Mouse (Mus musculus) liver, adult (tissue): Measurements from ENCODE around the gene Bahcc1.

Experiments used
- GATA4 ChIP-seq: IDR thresholded peaks from 2 replicates; pipeline ENCODE4 v1.6.1; 2014; ENCODE audit warnings: mild to moderate bottlenecking, low read length; ENCODE audit not compliant: insufficient replicate concordance

Bahcc1 gene

DNA sequence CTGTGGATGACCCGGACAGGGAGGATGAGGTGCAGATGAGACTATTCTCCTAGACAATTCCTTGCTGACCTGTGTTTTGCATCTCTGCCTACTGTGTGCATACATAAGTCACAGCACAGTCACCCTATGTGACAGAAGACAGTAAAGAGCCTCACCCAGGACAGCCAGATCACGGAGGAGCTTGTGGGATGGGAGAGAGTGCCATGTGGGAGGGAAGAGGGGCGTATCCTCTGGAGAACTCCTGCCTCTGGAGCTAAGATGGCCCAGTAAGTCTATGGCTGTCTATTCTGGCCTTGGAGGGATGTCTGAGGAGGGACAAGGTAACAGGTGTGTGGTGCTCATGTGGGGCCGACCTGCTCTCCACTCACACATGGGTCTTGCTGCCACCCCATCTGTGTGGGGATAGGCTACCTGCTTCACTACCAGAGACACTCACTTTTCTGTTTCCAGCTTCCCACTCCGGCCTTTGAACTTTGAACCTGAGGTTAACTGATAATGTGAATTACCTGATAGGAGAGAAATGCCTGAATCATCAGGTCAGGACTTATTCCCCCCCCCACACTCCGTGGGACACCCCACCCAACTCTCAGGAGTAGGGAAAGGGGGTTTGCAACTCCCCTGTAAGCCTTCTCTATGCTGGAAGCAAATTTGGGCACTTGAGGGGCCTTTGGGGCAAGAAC is 10.2 kb upstream of the Bahcc1 start:
- TF ChIP-seq GATA4: peak; percentile 56; the same call in 1 of the 2 replicates

DNA sequence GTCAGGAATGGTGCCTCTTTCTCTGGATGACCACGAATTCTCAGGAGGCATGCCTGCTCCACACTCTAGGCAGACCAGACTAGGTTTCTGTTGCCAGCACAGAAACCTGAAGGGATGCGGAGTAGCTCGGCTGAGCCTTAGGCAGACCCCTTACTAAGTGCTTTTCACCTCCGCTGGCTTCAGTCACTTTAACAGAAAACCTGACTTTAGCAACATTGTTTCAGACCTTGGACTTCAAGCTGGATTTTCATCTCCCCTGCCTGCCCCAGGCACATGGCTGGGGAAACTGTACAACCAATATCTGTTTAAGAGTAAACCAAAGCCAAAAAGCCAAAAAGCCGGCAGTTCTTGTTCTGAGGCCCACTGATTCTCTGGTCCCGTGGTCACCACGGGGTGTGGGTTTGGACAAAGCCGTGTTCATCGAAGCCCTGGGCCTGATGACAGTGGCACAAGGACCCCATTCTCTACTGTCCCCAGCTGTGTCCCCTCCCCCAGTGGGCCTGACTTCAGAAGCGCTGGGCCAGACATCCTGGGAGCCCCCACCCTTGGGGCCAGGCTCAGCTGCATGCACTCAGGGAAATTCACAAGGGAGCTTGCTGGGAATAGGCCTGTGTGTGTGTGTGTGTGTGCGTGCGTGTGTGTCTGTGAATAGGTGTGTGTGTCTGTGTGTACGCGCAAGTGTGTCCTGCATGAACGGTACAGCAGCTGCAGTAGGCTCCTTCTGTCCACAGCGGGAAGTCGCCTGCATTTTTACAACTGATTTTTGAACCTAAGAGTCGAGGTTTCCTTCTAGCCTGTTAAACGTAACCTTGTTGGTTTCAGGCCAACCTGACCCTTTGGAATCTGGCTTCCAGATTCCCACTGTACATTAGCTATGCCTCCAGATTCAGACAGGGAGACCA is 8.9 kb upstream of the Bahcc1 start:
- TF ChIP-seq GATA4: no peak

DNA sequence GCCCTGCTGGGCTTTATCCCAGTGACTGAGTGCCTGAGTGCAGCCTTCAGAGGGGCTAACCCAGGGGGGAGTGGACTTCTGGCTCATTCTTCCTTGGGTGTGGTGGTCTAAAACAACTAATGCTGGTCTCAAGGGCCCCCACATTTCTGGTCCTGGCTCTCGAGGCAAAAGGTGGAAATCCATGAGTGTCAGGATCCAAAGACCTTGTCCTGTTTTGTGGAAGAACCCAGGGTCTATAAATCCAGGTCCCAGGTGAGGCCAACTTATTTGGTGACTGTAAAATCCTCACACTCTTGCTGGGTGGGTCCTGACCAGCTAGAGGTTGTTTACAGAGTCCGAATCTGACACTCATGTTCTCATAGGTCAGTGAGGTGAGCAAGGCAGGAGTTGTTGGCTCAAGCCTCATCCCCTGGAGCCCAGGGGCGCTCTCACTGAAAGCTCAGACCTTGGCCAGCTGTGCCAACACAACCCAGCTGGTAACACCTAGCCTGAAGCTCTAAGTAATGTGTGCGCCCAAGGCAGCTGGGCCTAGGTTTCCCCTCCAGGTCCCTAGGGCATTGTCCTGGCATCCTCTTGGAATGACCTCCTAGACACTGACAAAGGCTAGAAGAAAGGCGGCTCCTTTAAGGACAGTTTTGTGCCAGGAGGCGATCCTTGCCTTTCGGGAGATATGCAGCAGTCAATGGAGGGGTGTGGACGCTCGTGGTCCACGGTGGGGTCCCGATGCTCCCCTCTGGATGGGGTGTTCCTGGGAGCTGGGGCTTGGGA is 8.1 kb upstream of the Bahcc1 start:
- TF ChIP-seq GATA4: no peak

DNA sequence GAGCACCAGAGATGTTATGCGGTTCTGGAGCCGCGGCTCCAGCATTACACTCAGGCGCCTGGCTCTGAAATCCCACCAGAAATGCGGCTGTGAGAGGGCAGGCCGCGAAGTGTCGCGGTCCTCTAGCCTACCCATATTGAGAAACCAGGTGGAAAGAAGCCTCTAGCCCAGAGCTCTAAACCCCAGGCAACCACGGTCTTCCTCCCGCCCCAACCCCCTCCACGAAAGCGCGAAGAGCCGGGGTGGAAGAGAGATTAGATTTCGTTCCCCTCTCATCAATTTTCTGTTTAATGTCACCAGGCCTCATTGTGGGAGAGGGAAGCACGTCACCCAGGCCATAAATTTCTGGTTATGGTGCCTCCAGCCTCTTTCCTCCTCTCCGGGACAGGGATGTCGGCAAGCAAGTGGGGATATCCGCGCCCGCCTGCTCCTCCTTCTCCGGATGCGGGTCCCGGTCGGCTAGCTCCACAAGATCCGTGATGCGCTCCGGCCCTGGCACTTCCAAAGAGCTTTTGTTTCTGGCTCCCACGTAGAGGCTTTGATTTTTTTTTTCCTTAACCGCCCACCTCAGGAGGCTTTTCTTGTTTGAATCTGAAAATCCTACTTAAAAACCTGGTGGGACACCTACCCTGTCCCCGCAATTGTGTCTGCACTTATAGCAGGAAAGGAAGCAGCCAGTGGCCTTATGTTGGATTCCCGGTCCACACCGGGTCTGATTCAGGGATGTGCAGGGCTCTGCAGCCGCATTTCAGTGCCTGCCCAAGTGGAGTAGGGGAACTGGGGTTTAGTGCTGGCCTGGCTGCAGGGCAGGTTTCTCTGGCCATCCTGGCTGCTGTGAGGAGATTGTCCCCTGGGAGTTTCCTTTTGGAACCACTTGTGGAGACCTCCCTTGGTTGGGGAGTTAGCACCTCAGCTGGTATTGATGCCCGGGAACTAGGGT is 7.2 kb upstream of the Bahcc1 start:
- TF ChIP-seq GATA4: no peak

DNA sequence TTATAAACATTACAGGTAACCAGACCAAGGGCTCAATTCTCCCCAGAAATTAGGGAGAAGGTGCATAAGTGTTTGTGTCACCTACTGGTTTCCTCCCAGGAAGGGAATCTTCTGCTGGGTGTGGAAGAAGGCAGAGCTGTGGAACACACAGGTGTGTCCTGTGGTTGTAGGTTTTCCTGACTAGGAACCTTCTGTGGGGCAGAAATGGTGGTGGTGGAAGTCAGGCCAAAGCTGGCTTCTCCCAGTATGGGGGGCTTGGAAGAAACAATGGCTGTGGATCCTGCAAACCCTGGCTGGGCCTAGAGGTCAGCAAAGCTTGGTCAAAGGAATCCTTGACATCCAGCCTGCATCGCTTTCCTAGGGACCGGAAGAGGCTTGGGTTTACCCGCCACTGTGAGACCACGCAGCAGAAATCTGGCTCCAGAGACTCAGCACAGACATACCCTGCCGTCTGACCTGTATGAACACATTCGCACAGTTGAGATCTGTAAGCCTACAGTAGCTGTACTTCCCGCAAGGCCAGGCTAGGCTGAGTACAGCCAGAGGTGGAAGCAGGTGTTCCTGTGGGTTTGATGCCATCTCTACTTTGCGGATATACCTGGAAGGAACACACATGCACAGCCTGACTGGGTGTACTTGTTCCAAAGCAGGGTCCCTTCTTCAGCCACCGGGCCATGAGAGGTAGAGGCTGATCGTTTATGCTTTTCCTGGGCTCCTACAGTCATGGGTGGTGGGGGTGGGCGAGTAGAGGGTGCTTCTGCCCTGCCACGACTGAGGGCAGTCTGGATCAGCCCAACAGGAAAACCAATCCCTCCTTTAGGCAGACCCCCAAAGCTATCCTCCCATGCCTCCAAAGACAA is 6.1 kb upstream of the Bahcc1 start:
- no peak for TF ChIP-seq GATA4

DNA sequence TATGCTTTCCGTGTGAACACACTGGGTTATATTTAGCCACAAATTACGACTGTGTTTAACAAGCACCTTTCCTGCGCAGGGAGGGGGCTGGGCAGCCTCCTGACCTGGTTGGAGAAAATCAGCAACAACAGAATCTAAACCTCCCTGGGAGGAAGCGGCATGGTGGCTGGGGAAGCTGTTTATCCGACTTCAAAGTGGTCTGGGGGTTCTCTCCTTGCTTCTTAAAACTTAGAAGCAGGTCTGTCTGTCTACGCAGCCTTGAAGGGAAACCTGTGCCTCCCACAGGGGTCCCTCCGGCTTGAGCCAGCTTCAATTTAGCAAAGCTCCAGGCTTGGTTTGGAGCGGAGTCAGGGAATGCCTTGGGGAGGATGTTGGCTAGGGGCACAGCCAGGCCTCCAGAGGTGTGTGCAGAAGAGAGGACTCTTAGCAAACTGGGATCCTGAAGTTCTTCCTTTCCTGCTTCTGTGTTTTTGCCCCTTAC is 5.1 kb upstream of the Bahcc1 start:
- no peak for TF ChIP-seq GATA4

DNA sequence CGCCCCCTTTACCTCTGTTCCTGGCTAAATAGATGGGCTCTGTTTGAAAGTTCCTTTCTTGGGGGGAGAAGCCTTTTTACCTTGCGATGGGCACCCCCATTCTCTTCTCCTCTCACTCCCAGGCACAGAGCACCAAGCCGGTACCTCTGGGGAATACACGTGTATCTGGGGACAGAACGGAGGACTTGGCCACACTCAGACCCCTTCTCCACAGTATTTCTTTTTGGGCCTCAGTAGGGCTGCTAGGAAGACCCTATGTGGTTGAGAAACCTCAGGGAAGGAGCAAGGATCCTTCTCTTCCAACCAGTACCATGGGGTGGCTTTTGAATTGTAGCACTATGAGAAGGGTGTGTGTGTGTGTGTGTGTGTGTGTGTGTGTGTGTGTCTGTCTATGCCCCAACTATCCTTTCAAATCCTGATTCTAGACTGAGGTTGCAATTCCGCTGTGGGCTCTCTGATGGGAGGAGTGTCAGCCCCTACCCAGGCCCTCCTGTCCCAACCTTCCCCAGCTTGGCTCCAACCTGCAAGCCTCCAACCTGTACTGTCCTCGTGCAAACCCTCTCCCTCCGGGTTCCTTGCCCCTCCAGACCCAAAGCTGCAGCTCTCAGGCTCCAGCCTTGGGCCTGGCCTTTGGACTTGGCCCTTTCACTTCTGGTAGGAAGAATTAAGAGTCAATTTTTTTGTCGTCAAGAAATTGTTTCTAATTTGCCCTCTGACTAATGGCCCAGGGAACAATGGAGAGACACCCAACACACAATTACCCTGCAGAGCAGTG is 4.4 kb upstream of the Bahcc1 start:
- no peak for TF ChIP-seq GATA4

DNA sequence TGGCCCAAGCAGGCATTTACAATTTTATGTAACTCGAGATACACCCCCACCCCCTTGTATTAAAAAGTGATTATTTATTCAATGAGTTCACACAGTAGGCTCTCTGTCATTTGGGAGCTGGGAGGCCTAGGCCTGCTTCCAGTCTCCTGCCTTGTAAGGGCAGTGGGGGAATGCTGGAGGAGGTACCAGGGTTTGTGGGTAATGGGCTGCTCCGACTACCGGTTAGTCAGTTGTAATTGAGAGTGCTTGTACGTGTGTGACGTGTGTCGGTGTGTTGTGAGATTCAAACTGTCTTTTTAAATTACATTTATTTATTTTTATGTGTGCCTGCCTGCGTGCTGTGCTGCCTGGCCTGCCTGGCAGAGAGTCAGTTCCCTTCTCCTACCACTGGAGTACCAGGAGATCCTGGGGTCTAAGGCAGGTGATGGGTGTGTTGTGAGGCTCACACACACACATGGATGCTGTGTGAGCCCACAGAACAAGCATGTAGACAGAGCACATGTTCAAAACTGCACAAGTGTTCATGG is 3.8 kb upstream of the Bahcc1 start:
- TF ChIP-seq GATA4: no peak

DNA sequence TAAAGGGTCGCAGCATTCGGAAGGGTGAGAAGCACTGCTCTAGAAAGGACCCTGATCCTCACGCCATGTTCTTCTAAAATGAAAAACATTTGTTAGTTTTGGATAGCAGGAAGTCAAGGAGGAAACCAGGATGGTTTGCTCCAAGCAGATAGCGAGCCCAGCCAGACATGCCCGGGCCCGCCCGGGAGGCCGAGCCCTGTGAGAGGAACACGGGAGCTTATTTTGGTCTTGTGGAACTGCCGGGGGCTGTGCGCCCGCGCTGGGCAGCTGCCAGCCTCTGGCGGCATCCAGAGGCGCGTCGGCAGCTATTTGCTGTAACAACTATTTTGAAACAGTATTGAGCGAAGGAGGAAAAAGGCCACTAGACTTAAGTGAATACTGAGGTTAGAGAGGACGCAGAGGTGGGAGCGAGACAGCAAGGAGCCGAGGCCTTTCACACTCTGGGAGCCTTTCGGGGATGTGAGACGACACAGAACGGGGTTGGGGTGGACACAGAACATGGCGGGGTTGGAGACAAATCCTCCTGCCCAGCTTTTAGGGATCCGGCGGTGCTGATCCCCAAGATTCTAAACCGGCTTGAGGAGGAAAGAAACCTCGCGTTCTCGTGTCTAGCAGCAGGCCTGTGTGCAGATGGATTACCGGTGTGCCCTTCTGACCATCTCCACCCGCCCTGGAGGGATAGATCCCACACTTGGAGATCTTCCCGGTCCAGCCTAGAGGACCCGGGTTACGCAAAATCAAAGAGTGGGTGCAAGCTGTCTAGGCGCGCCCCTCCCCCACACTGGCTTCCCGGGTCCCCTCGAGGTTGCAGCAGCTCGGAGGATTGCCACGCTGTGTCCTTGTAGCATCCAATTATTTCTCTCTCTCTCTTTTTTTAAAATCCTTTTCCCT is 2.6 kb upstream of the Bahcc1 start:
- peak; percentile 87; the same call in 1 of the 2 replicates for TF ChIP-seq GATA4

DNA sequence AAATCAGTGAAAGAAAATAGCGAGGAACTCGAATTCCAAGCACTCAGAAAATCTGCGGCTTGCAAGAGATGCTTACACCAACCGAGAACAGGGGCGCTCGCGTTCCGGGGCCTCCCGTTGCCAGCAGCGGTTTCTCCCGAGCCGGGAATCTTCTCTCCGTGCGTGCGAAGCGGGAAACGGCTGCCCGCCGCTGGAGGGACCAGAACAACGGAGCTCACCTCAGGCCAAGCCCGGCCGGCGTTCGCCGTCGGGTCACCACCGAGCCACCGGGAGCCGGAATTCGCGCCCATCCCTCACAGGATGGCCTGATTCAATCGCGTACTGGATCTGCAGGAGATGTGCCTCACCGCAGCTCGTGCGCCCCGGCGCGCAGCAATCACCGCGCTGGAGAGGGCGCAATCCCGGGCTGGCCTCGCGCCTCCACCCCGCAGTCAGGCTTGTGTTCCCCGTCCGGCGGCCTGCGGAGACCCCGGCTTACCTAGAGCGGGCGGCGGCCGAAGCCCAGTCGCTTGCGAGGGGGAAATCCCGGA is 1.8 kb upstream of the Bahcc1 start:
- TF ChIP-seq GATA4: no peak

DNA sequence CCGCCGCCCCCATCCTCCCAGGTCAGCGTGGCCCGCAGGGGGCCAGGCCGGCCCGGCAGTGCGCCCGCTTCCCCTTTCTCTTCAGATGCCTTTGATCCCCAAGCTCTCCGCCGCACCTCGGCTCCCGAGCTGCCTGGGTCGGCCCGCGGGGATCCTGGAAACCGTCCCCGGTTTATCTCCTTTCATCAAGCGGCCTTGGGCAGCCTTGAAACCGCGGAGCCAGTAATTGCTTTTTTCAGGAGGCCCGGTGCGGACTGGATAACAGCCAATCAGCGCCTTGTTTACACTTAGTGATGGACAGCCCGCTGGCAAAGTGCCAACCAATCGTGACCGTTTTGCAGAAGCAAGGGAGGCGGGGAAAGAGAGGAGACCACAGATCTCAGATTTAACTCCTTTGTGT is 1.4 kb upstream of the Bahcc1 start:
- peak; percentile 97; the same call in 1 of the 2 replicates for TF ChIP-seq GATA4

DNA sequence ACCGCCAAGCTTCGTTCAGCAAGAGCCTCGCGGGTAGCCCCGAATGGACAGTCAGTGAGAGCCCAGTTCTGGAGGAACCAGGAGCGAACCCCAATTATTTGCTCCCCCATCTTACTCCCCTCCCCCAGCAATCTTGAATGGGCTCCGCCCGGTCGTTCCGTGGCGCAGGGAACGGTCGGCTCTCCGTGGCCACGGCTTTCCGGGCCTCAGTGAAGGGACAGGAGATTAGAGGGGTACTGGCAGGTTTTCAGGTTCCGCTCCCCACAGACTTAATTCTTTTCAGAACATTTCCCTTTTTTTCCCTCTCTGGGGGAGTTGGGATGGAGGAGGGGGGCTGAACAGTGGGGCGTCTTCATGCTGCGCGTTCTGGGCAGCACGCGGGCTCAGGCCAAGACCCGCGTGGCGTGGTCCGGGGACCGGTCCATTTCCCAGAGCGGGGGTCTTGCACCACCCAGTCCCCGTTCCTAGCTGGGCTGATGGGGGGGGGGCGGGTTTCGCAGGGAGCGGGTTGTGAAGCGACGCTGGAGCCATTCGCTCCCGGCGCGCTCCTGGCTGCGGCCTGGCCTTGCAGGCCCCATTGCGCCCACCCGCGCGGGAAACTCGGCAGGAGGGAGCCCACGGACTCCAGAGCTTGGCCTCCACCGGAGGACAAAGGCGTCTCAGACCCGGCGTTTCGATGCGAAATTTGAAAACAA is 841 bp downstream of the Bahcc1 start:
- TF ChIP-seq GATA4: no peak; the same call in 1 of the 2 replicates
